Mouse (Mus musculus) c-Kit-positive CD71-negative TER-119-negative erythroid progenitor cells, embryonic 14.5 days (primary cell): Measurements from ENCODE around the gene Plcb1.
"Not testable (repeated sequence)": the region's sequence is repeated elsewhere in the genome, so short reads cannot be mapped to it uniquely, and the experiment has no call there.

ENCODE experiments used
- DNase-seq: peaks from one replicate; pipeline ENCODE4 v3.0.0-alpha.2; 2013; ENCODE audit warnings: low read depth

Plcb1 gene

DNA sequence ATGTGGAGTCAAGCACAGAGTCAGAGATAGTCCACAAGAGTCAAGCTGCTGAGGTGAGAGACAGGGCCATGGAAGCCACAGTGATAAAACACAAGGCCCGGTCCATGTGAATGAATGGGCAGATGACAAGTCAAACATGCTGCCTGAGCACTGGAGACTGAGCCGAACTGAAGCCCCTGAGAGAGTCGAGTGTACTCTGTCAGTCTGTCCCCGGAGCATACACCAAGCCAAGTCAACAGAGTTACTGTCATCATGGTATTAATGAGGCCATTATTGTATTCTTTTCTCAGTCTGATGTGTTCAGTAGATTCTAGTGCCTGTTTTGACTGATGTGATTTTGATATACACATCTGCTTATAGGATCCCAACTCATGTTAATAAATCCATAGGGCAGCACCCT lies 521.9 kb downstream of the Plcb1 start:
- DNase-seq: no peak

DNA sequence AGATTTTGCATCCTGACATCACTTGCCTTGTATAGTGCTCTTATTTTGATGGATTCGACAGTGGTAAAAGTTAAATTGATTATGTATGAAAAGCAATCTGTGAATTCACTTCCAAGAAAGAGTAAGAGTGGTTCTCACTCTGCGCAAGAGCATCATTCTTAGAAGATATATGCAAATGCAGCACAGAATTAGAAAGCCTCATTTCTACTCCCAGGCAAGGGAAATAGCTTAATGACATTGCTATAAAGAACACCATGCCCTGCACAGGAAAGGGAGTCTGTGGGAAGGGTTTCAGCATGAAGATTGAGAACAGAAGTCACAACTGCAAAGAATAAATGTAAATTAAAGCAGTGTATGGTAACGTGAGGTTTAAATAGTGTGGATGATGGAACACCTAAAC lies 530.1 kb downstream of the Plcb1 start:
- DNase-seq: no peak

DNA sequence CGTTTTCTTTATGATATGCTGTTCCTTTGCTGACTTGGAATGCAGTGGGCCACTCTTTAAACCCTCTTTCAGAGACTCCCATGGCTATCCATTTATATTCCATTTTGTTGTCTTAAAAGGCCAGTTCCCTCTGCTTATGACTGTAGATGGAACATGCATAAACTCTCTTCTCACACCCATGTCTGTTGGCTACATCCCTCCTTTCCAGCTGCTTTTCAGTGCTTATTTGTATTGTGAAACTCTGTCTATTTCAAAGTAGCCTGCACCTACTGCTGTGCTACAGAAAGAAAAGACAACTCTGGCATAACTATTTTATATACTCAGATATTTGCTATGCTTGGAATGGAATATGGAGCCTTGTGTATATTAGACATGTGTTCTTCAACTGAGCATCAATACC lies 532.3 kb downstream of the Plcb1 start:
- DNase-seq: no peak

DNA sequence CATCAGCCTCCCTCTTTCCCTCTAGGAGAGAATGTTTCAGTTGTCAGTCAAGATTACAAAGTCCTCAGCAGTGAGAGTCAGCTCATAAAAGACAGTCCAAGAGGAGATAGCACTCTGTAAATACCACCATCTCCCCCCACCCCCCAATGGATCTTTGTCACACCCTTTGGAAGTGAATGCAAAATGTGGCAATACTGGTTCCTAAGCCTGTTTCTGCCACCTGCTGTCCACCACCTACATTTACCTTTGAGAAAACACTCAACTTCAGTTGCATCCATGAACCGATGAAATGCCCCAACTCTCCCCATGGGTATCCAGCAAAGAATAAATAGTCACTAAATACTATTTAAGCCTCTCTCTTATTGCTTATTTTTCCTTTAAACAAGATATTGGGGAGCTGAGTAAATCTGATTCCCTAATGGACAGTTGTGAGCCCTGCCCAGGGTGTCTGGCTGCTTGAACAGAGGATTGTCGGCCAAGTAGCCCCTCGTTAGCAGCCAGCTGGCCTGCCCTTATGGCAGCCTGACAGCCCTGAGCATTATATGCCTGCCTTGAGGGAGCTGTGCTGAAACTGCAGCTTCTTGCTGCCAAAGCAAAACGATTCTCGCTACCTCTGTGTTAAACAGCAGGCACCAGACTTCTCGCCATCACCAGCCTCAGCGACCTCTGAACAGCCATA lies 537.5 kb downstream of the Plcb1 start:
- no peak for DNase-seq

DNA sequence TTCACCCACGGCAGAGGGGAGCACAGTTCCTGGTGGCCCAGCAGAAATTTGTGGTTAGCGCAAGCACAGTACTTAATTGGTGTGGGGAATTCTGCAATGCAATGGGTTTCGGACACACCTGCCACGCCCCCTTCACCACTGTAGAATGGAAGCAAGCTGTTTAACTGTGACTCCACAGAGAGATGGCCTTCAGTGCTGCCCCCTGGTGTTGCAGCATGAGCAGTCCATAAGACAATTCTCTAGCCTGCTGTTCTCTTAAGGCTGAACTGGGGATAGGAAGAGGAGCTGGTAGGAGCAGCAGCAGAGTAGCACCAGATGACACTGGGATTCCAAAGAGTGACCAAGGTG lies 538.1 kb downstream of the Plcb1 start:
- DNase-seq: peak; percentile 28

DNA sequence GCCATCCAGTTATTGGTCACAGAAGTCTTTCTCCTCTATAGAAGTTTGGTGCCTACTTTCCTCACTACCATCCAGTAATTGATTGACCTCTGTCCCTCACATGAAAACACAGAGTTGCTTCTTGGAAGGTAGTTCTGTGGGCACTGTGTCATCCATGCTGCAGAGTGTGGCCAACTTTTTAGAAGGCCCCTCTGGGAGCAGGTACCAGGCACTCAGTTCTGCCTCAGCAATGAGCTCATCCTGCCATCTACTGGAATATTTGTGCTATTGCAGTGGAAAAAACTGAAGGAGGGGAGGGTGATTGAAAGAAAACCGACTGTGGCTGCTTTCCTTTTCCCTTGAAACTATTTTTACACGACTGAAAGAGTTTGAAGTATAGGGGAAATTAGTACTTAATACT lies 542.9 kb downstream of the Plcb1 start:
- peak; percentile 30 for DNase-seq

DNA sequence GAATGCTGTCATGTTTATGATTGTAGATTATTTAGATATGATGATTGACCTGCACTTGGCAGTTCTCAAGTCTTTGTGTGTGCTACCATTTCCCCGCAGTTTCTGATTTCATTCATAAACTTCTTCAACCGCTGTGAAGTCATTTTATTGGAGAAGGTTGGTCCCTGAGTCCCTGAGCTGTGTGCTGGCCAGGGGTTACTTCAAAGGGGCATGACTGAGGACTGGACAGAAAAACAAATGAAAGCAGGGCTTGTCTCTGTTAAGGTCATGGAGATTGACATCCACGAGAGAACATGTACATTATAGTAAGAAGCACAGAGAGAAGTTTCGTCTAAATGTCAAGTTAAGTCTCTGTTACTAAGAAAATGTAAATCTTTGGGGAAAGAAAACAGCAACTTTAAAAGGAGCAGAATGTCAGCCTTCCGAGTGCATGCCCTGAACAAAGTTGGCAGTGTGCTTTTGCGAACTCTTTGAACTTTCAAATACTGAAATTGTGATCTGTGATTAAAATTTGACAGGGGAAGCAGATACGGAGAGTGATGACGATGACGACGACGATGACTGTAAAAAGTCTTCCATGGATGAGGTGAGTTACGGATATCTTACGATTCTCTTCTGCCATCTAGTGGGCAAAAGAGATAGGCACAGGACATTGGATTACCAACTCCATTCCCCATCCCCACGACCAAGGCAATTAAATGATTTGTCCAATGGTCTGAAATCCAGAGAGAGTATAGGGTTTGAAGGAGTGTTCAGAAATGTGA lies 544.1 kb downstream of the Plcb1 start:
- peak; percentile 34 for DNase-seq

DNA sequence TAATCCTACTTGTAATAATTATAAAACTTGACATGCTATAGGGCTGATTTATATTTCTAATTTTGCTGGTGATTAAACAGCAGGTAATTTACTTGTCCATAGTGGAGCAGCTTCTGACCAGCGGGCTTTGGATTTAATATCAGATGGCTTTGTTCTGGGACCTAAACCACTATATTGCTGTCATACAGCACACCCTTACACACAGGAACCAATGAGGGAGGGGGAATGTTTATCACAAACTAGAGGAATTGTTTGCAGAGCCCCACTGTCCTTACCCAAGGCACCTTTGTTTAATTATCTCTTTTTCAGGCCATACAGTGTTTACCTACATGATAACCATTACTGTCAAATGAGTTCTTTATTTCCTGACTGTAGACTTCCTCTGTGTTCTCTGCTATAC lies 546.0 kb downstream of the Plcb1 start:
- no peak for DNase-seq

DNA sequence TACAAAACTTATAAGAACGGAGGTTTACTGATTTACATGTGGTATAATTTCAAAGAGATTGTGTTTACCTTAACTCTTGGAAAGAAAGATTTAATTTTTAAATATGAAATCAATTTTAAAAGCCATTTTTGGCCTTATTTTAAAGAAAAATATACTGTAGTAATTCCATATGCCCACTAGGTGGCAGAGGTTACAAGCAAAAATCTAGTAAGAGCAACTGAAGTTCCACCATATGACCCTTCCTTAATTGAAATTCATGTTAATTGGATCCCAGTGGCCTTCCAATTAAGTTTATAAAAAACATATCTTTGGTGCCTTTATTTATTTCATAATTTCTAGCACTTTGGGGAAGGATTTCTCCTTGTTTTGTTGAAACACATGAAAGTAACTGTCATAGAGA lies 570.4 kb downstream of the Plcb1 start:
- DNase-seq: peak; percentile 12

DNA sequence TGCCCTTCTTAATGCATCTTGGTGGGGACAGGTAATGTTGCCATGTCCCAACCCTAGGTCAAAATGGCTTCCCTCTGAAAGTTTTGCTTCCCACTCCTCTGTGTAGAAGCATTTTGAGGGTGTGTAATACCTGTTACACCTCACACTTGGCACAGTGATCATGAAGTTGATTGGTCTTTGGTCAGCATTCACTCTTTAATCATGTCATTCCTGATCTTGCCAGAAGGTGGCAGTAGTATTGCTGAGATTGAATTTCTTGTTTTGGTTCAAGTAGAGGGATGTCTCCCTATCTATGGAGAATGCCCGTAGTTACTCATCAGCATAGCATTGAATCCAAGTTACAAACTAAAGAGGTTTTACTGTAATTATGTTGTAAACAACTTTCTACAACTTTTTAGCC lies 575.9 kb downstream of the Plcb1 start:
- peak; percentile 38 for DNase-seq

DNA sequence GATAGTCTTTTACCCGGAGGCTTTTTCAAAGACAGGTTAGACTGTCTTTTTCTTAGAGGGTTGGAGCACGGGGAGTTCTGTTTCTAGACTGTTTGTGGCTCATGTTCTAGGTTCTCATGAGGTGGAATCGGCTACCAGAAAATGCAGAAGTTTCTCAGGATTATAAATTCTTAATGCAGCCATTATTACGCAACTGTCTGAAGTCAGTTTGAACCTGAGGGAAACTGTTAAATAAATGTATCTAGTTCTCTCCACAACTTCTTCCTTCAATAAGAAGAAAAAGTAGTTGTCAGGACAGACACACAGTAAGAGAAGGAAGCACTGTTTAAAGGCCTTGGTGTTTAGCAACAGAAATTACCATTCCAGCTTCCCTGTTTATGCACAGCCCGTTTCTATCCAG lies 577.1 kb downstream of the Plcb1 start:
- no peak for DNase-seq

DNA sequence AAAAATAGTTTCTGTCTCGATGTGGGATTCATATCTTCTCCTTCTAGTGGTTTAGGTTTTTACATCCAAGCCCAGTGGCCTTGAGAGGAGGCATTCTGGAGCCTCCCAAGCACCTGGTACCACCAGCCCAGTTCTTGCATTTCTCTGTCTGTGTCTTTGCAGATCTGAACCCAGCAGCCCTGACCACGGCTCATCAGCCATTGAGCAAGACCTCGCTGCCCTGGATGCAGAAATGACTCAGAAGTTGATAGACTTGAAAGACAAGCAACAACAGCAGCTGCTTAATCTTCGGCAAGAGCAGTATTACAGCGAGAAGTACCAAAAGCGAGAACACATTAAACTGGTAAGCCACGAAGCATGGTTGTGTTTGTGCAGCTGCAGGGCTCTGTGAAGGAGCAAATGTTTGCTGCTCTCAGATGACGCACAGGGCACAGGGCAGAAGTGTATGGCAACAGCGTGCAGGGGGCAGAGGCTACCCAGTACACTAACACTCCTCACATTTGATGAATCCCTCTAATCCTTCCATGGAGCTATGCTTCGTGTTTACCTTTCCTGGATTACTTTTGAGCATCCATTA lies 584.5 kb downstream of the Plcb1 start:
- DNase-seq: no peak

DNA sequence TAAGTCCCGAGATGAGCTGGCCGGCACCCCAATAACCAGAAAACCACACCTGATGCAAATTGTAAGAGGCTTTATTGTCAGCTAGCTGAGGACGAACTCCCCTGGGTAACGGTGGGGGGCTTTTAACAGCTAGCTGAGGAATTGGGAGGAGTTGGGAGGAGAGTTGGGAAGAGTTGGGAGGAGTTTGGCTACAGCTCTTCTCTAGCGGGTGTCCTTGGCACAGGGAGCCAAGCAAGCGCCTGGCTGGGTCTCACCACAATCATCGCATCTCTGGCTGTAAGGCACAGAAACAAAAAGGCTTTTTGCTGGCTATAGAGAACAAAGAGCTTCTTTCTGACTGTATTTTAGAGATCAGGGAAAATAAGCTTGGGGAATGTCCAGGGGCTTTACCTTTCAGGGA lies 594.9 kb downstream of the Plcb1 start:
- not testable (repeated sequence) for DNase-seq

DNA sequence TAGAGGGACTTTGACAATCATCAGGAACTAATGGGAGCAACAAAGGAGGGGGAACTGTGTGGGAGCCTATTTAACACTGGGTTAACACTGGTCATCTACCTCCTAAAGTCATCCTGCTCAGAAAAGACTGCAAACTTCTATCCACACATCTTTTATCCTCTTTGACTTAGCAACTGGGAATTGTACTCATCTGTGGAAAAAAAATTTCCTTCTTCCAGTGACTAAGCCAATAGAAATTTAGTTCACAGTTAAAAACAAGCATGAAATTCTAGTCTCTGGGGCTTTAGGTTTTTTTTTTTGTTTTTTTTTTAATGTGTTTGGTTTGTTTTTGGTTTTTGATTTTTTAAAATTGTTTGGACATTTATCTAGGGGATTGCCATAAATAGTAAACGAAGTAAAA lies 595.5 kb downstream of the Plcb1 start:
- DNase-seq: no peak

DNA sequence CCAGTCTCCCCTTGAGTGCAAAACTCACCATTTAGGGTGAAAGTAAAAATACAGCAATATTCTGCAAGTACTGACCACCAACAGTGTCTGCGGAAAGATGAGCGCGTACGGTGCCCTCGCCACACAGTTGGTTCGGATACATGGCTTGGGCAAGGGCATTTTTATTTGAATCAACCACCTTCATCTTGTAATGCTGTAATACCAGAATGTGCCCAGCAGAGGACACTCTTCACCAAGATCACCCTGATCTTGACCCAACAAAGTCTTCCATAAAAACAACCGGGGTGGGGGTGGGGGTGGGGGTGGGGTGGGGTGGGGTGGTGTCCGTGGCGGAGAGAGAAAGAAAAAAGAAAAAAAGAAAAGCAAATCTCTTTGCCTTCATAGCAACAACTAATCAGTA lies 602.1 kb downstream of the Plcb1 start:
- DNase-seq: no peak

DNA sequence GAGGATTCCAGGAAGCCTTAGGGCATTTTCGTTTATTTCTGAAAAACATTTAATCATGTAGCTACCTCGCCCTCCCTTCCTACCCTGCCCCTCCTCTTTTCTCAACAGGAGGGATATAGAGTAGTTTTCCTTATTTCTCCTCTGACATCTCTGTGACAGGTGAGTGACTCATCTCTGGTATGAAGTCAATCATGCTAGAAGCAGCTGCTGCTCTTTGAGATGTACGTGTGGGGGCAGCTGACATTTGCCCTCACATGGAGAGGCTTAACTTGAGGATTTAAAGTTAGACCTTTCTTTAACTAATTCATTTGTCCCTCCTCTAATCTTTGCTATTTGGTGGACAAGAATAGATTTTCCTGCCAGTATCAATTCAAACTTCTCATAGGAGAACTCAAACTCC lies 608.8 kb downstream of the Plcb1 start:
- no peak for DNase-seq

DNA sequence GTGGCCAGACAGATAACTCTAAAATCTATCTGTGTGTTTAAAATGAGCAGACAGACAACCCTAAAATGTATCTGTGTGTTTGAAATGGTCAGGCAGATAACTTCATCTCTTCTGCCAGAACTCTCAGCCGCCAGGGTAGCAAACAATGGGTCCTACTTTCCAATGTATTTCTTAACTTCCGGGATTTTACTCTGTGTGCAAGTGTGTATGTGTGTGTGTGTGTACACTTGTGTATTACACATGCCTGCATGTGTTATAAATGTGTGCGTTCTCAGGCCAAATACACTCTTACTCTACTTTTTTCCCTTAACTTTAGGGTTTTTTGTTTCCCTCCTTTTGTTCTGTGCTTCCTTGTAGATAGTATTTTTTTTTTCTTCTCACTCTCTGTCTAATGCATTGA lies 610.5 kb downstream of the Plcb1 start:
- no peak for DNase-seq

DNA sequence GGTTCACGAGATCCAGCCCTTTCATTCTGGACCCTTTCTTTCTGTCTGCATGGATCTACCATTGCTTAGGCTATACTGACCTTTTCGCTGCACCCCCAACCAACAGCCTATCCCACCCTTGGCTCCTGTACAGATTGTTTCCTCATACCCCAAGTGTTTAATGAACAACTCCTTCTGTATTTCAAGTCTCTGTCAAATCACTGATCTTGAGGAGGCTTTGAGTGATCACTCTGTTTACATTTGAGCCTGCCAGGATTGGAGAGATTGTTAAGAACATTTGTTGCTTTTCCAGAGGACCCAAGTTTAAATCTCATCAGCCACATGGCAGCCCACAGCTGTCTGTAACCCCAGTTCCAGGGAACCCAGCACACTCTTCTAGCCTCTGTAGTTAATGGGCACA lies 612.1 kb downstream of the Plcb1 start:
- DNase-seq: no peak

DNA sequence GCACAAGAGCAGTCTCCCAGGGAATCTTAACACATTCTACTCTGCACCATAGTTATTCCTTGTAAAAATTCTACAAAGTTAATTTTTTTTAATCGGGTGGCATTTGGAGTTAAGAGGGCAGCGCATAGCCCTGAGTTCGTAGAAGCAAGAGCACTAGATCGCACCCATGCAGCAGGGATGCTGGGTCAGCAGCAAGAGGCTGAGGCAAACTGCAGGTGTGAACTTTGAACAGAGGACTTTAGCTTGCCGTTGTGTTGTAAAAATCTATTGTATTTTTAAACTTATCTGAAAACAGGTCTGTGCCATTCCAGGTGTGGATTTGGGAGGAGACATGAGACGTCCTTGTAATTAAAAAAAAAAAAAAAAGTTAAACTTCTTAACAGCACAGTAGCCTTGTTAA lies 613.9 kb downstream of the Plcb1 start:
- DNase-seq: no peak

DNA sequence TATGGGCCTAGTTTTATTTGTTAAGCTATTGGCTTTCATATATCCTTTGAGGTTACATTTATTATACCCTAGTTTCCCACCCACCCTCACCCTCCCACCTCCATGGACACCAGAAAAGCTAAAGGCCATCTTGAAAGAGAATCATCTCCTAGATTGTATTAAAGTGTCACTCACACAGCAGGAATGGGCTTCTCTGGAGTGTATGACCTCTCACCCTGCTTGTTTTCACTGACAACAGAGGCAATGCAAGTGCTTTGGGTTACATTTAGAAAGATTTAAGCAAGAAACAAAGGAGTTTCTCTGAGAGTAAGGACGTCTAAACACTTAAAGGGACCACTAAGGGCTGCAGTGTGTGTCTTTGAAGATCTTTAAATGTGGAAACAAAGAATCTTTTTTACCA lies 617.0 kb downstream of the Plcb1 start:
- DNase-seq: no peak

DNA sequence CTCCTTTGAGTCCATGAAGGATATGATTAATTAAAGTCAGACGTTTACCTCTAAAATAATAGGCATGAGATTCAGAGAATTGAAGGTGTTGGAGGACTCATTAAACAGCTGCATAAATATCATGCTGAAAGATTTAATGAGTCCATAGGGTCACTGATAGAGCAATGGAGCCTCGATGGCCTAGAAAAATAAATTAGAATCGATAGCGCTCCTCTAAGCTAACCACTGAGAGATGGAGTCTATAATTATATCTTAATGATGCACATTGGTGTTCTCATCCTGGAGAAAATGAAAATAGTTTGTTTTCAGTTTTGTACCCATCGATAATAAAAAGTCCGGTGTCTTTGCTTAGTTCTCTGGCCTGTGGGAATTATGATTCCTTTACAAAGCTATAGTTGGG lies 617.5 kb downstream of the Plcb1 start:
- no peak for DNase-seq

DNA sequence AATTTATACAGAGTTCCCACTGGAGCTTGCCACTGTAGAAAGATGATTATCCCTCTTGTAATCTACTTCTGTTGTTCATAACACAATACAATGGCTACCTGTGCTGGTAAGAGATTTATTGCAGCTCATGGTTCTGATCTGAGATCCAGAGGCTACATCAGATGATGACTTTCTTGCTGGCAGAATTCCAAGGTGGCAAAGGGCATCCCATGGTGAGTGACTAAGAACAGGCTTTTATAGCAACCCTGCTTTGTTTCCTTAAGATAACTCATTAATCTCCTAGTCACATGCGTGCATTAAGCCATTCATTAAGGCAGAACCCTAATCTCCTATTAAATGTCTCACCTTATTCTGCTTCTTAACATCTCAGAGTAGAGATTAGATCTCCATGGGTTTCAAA lies 618.2 kb downstream of the Plcb1 start:
- DNase-seq: no peak

DNA sequence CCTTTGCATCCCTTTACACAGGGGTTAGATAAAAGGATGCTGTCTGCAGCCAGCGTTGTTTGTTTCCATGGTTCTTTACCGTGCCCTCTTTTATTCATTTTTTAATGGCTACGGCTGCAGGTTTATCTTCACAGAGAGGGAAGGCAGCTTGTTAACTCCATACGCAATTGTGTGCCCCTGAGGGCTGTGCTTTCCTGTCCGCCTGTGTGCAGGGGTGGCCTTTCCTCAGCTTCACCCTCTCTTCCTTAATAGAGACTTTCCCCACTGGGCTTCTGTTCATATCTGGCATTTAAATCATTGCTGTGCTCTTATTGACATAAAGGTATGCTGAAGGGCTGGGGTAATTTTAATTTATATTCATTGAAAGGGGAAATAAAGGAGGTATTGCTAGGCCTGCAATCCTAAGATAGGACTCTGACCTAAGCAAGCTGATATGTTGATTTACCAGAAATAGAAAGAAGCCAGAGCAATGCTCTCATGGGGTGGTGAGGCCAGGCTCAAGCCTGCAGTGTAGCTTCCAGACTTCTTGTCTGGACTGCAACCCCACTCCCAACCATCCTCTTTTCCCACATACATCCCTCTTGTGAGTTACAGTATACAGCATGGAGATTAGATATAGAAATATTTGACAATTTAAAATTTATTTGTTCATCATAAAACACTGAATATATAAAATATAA lies 623.7 kb downstream of the Plcb1 start:
- no peak for DNase-seq
